Mouse (Mus musculus): ENCODE results near the gene Cartpt.

- TF ChIP-seq CTCF (IDR thresholded peaks at IDR 0.05; ENCODE audit: extremely low read depth, insufficient read depth, low read length) (no peak), POLR2A (IDR thresholded peaks at IDR 0.05; ENCODE audit: extremely low read depth, insufficient read depth, low read length) (no peak)
These were observed at the start of gene Cartpt for GRCm38 (mm10) chr13:99900965-99901364.

All from cortical plate, adult 2 months (tissue).